8 mouse cellular contexts compared by ENCODE assay signal in the genomic region with DNA sequence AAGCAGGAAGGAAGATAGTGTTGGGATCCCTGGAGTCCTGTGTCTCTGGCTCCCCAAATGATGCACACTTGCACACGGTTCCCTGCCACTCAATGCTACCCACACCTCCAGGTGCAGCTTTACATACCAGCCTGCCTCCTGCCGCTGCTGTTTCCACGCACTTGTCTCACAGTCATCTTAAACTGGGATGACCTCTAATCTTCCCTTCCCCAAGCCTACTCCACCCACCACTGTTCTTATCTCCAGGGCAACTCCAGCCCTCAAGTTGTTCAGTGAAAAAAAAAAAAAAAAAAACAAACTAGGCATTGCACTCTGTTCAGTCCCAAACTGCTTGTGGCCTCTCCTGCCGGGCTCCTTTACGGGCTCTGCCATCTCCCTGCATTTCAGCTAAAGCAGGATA. TPM values are rescaled to one million over a fixed set of nuclear protein-coding genes. Genes with fewer than 3 reads are reported as not detected.
DNase-seq lines count a peak whose midpoint lies in the region; ATAC-seq and TF ChIP-seq lines count a peak whose summit lies in the region.

Tmem131 (minus strand) TSS at position 14 of the 400 bp plus-strand sequence.

- no peak for ATAC-seq in forebrain, postnatal 0 days
- peak; percentile 82 for ATAC-seq in erythroid progenitor cell, adult 5-6 weeks (replicated peaks; ENCODE audit: low FRiP score, poor library complexity, severe bottlenecking)
- ATAC-seq in hindbrain, embryonic 15.5 days (ENCODE audit: low FRiP score, low read depth), result no peak

- no peaks in the 10 kb centered on the region for H3K36me3 ChIP-seq in forebrain, embryonic 10.5 days (replicated peaks)
- H3K36me3 ChIP-seq in forebrain, postnatal 0 days (ENCODE audit: insufficient read depth), result no peaks in the 10 kb centered on the region
- no peaks in the 10 kb centered on the region for H3K36me3 ChIP-seq in ES-E14 (ENCODE audit: control insufficient read depth, insufficient read depth, low read length, poor library complexity, severe bottlenecking)
- H3K36me3 ChIP-seq in hindbrain, embryonic 15.5 days, result no peaks in the 10 kb centered on the region
- no peaks in the 10 kb centered on the region for H3K36me3 ChIP-seq in megakaryocyte, embryonic 14.5 days (replicated peaks; ENCODE audit: low read length)

- no peak for TF ChIP-seq CTCF in forebrain, postnatal 0 days (IDR thresholded peaks at IDR 0.05; ENCODE audit: low read depth)

- in situ Hi-C loops in ES-E14 (cut with MboI; ENCODE audit: low sequenced_read_pairs in 2 of 2, unreplicated experiment in 2 of 2), result no loop called here

- no peak within 1 kb of the TSS for H3K9ac ChIP-seq in forebrain, postnatal 0 days
- H3K9ac ChIP-seq in ES-E14 (ENCODE audit: insufficient read depth, low read depth, low read length, poor library complexity, severe bottlenecking), result no peak within 1 kb of the TSS
- no peak within 1 kb of the TSS for H3K9ac ChIP-seq in hindbrain, embryonic 15.5 days

- peaks cover 10% of the 10 kb centered on the region for H3K4me1 ChIP-seq in forebrain, embryonic 10.5 days
- H3K4me1 ChIP-seq in forebrain, postnatal 0 days (ENCODE audit: insufficient read depth), result no peaks in the 10 kb centered on the region; the same call in 1 of the 2 replicates
- peaks cover 14 to 15% of the 10 kb centered on the region in 2 experiments; a peak in 3 of 4 replicates for H3K4me1 ChIP-seq in ES-E14 (ENCODE audit: control insufficient read depth in 2 of 2, insufficient read depth in 2 of 2, low read length in 2 of 2, poor library complexity in 1 of 2)
- H3K4me1 ChIP-seq in hindbrain, embryonic 15.5 days (replicated peaks), result peaks cover 8% of the 10 kb centered on the region
- H3K4me1 ChIP-seq in megakaryocyte, embryonic 14.5 days, result peaks cover 22% of the 10 kb centered on the region

- no peak for DNase-seq in forebrain, embryonic 10.5 days (ENCODE audit: extremely low spot score, low spot score)
- no peak for DNase-seq in forebrain, postnatal 0 days
- DNase-seq in ES-E14 (ENCODE audit: low read depth, low spot score) (no peak), adipocyte (ENCODE audit: low spot score) (no peak)
- no peak for DNase-seq in ovary, postnatal 36 days (ENCODE audit: low spot score)

- H3K27ac ChIP-seq in forebrain, embryonic 10.5 days, result no peak within 1 kb of the TSS
- H3K27ac ChIP-seq in forebrain, postnatal 0 days (ENCODE audit: low read depth, low read length), result no peak within 1 kb of the TSS
- no peak within 1 kb of the TSS for H3K27ac ChIP-seq in ES-E14 (ENCODE audit: insufficient read depth, low read depth, low read length, poor library complexity, severe bottlenecking)
- no peak within 1 kb of the TSS for H3K27ac ChIP-seq in hindbrain, embryonic 15.5 days (replicated peaks)

- H3K4me3 ChIP-seq in forebrain, embryonic 10.5 days, result no peak within 1 kb of the TSS
- H3K4me3 ChIP-seq in forebrain, postnatal 0 days (ENCODE audit: low read depth, low read length), result no peak within 1 kb of the TSS
- H3K4me3 ChIP-seq in ES-E14 (ENCODE audit: insufficient read depth in 1 of 2, low read depth in 1 of 2, low read length in 2 of 2, poor library complexity in 1 of 2, severe bottlenecking in 1 of 2), result 0 out of 4 replicates have a peak within 1 kb of the TSS, but pooled peaks of 1 of the 2 experiments have one; percentile 16
- H3K4me3 ChIP-seq in hindbrain, embryonic 15.5 days, result no peak within 1 kb of the TSS
- H3K4me3 ChIP-seq in megakaryocyte, embryonic 14.5 days (replicated peaks), result no peak within 1 kb of the TSS

- 67% methylated on average over 5 of the region's 5 CpGs for WGBS in forebrain, embryonic 10.5 days
- WGBS in forebrain, postnatal 0 days, result 69% methylated on average over 5 of the region's 5 CpGs
- WGBS in hindbrain, embryonic 15.5 days, result 73% methylated on average over 5 of the region's 5 CpGs

- no peaks in the 10 kb centered on the region for H3K27me3 ChIP-seq in forebrain, embryonic 10.5 days (ENCODE audit: poor library complexity, severe bottlenecking)
- no peaks in the 10 kb centered on the region for H3K27me3 ChIP-seq in forebrain, postnatal 0 days (ENCODE audit: insufficient read depth, low read length)
- no peaks in the 10 kb centered on the region for H3K27me3 ChIP-seq in hindbrain, embryonic 15.5 days
- H3K27me3 ChIP-seq in megakaryocyte, embryonic 14.5 days (replicated peaks), result peaks cover 2% of the 10 kb centered on the region

- H3K4me2 ChIP-seq in forebrain, postnatal 0 days (ENCODE audit: low read depth), result no peak within 1 kb of the TSS
- no peak within 1 kb of the TSS for H3K4me2 ChIP-seq in hindbrain, embryonic 15.5 days

- no peaks in the 10 kb centered on the region for H3K9me3 ChIP-seq in forebrain, embryonic 10.5 days
- H3K9me3 ChIP-seq in forebrain, postnatal 0 days (ENCODE audit: low read length), result no peaks in the 10 kb centered on the region
- no peaks in the 10 kb centered on the region for H3K9me3 ChIP-seq in ES-E14 (ENCODE audit: control insufficient read depth, insufficient read depth, low read depth, low read length)
- H3K9me3 ChIP-seq in hindbrain, embryonic 15.5 days, result no peaks in the 10 kb centered on the region
- H3K9me3 ChIP-seq in megakaryocyte, embryonic 14.5 days, result no peaks in the 10 kb centered on the region

TF ChIP-seq in ES-E14, 5 proteins besides CTCF, POLR2A, EP300 and RAD21:
- TF ChIP-seq ZNF384 (IDR thresholded peaks at IDR 0.05; ENCODE audit: low read depth, low read length), result peak; percentile 97
- TF ChIP-seq HCFC1 (IDR thresholded peaks at IDR 0.05; ENCODE audit: borderline replicate concordance, insufficient read depth, low read length), result no peak
TF ChIP-seq in ES-E14: peak in this region for 1.

RNA-seq across cellular contexts. Expression of gene Tmem131, which starts in this region (rescaled TPM):
- 12.2 and 13.0 TPM in 2 replicates for polyA plus RNA-seq in forebrain, embryonic 10.5 days (2016; fragmentation: Nextera tagmentation; extraction: Ambion mirVana)
- total RNA-seq in forebrain, postnatal 0 days (2014; rRNA removed), result 19.9 and 29.3 TPM in 2 replicates
- 7.2 and 9.4 TPM in 2 replicates for polyA plus RNA-seq in forebrain, postnatal 0 days (2015; fragmentation: Nextera tagmentation; extraction: Ambion mirVana)
- 73.1 and 98.4 TPM in 2 replicates for total RNA-seq in ES-E14 (2012; rRNA removed)
- total RNA-seq in erythroid progenitor cell, adult 5-6 weeks (2015; ENCODE audit: low replicate concordance), result 128 and 139 TPM in 2 replicates
- 80.9 and 83.9 TPM in 2 replicates for total RNA-seq in erythroid progenitor cell, adult 5-6 weeks (2017; ENCODE audit: low replicate concordance)
- 11.9 and 13.5 TPM in 2 replicates for polyA plus RNA-seq in hindbrain, embryonic 15.5 days (2015; fragmentation: Nextera tagmentation; extraction: Ambion mirVana)
- 12.1 and 14.4 TPM in 2 replicates for polyA plus RNA-seq in megakaryocyte, embryonic 14.5 days (2012; ENCODE audit: insufficient read depth, low replicate concordance)
